Mouse (Mus musculus) kidney, embryonic 14.5 days (tissue): ENCODE results near the gene Pramef17. TPM values are rescaled to one million over a fixed set of nuclear protein-coding genes. Genes with fewer than 3 reads are reported as not detected.
"Not testable (repeated sequence)": the region's sequence is repeated elsewhere in the genome, so short reads cannot be mapped to it uniquely, and the experiment has no call there.

Experiments
- ATAC-seq: fragments of 200-750 bp; cut with Nextera tagmentation; 2 replicates; pipeline ENCODE4 v1.8.0; 2017; ENCODE audit warnings: moderate number of reproducible peaks, mild to moderate bottlenecking, moderate TSS enrichment, moderate library complexity; ENCODE audit not compliant: low FRiP score, low TSS enrichment
- H3K27ac ChIP-seq: fragments of 300-500 bp; sonication (generic); 2 replicates; pipeline ENCODE4 v1.5.1; 2014; ENCODE audit warnings: low read depth, mild to moderate bottlenecking, low read length, moderate library complexity, mixed read lengths
- H3K27me3 ChIP-seq: fragments of 300-500 bp; sonication (generic); 2 replicates; pipeline ENCODE4 v1.6.1; 2014; ENCODE audit warnings: mild to moderate bottlenecking, low read length; ENCODE audit not compliant: control insufficient read depth, insufficient read depth
- H3K36me3 ChIP-seq: fragments of 300-500 bp; sonication (generic); 2 replicates; pipeline ENCODE4 v1.6.1; 2014; ENCODE audit warnings: low read length, mixed read lengths; ENCODE audit not compliant: control insufficient read depth, insufficient read depth
- H3K4me1 ChIP-seq: fragments of 300-500 bp; sonication (generic); 2 replicates; pipeline ENCODE4 v1.6.1; 2014; ENCODE audit warnings: low read length, mixed read lengths; ENCODE audit not compliant: control insufficient read depth, insufficient read depth
- H3K4me2 ChIP-seq: fragments of 300-500 bp; sonication (generic); replicated peaks from 2 replicates; pipeline ENCODE4 v1.6.1; 2014; ENCODE audit warnings: low read depth, mild to moderate bottlenecking, low read length
- H3K4me3 ChIP-seq: fragments of 300-500 bp; sonication (generic); 2 replicates; pipeline ENCODE4 v1.5.1; 2014; ENCODE audit warnings: mild to moderate bottlenecking, low read length
- H3K9ac ChIP-seq: fragments of 300-500 bp; sonication (generic); 2 replicates; pipeline ENCODE4 v1.6.1; 2014; ENCODE audit warnings: low read depth, mild to moderate bottlenecking, low read length, moderate library complexity
- H3K9me3 ChIP-seq: fragments of 300-500 bp; sonication (generic); 2 replicates; pipeline ENCODE4 v1.6.1; 2016; ENCODE audit warnings: low read length; ENCODE audit not compliant: control insufficient read depth
- WGBS: fragments of 180-500 bp; shearing (Covaris S2); extraction: QIAGEN DNeasy Blood & Tissue Kit; methylation state at CpG from one replicate; pipeline ENCODE4 v1.1.7; 2014; 5-methylcytosine and 5-hydroxymethylcytosine counted together
- polyA plus RNA-seq: library from polyadenylated mRNA; unstranded; fragments of >200 nt; fragmentation: Nextera tagmentation; extraction: Ambion mirVana; gene quantifications from 2 replicates; pipeline ENCODE4 v1.2.1, GENCODE M21; 2014

Gene Pramef17
- not detected in 2 replicates for polyA plus RNA-seq

DNA sequence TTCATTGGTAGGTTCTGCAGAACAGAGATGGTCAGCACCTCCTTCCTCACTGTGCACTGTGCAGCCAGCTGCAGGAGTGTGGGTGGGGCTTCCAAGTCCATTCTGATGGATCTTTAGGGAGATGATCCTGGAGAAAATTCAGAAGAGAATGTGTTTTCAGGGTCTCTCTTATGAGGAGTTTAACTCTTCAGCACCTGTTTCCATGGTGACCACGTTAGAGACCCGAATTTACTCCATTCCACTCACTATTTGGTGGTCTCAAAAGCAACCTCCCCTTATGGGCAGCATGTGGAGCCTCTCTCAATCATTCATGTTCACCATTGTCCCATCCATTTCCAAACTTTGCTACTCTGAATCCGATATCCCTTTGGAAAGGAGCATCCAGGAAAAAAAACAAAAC is at the start of gene Pramef17:
TSS of gene Pramef17 (minus strand) at position 101 of the 400 bp plus-strand sequence.
- H3K4me2 ChIP-seq, ATAC-seq, H3K9me3 ChIP-seq, H3K27me3 ChIP-seq, H3K27ac ChIP-seq, H3K36me3 ChIP-seq, H3K4me3 ChIP-seq, H3K9ac ChIP-seq, H3K4me1 ChIP-seq: not testable (repeated sequence)
- WGBS = 78% methylated on average over 3 of the region's 3 CpGs

DNA sequence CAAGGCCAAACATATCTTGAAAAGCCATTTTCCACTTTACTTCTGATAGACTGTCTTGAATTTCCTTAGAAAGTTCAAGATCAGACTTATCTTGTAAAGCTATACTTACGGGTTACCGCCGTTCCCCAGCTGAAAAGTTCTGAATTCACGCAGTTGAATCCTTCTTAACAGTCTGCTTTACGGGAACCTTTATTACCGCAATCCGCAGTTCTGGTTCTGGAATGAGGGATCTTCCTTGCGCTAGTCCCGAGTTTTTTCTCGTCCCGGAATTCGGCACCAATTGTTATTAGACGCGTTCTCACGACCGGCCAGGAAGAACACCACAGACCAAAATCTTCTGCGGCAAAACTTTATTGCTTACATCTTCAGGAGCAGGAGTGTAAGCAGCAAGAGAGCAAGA is 6.0 kb downstream of the Pramef17 start:
- 99% methylated on average over 14 of the region's 17 CpGs for WGBS
- H3K9ac ChIP-seq = not testable (repeated sequence)

DNA sequence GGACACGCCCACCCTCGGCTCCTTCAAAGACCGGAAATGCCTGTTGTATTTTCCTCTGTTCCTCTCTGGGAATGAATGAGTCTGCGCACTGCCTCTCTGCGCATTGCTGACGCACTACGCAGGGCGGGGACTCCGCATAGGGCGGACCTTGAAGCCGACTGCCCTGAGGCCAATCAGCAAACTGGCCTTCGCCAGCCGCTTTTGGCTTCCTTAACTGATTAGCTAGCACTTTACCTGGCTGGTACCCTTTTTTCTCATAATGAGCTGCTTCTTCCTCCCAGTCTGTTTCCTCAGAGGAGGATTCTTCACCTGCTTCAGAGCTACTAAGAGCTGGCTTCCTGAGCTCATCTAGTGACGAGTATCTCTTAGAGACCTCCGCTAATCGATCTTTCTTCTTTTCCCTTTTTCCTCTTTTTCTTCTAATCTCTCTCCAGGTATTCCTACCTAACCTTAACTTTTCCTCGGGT is 6.7 kb downstream of the Pramef17 start:
- H3K9ac ChIP-seq, H3K27me3 ChIP-seq, H3K4me2 ChIP-seq, H3K4me1 ChIP-seq, H3K27ac ChIP-seq, ATAC-seq, H3K9me3 ChIP-seq, H3K4me3 ChIP-seq, H3K36me3 ChIP-seq: not testable (repeated sequence)
- 97% methylated on average over 8 of the region's 17 CpGs for WGBS

More for the DNA sequence above, 6.0 kb downstream of the Pramef17 start:
- not testable (repeated sequence) for H3K4me2 ChIP-seq, H3K27me3 ChIP-seq, H3K9me3 ChIP-seq, H3K4me3 ChIP-seq, H3K4me1 ChIP-seq, H3K36me3 ChIP-seq, H3K27ac ChIP-seq, ATAC-seq

DNA sequence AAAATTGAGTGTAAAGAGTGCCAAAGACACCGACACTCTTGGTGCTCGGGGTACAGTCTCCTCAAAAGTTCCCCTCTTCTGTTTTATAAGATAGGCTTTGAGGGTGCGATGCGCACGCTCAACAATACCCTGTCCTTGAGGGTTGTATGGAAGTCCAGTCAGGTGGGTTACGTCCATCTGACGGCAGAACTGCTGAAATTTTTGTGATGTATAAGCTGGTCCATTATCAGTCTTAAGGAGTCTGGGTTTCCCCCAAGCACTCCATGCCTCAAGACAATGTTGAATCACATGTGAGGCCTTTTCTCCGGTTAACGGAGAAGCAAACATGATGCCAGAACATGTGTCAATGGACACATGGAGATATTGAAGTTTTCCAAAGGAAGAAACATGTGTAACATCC is 8.4 kb downstream of the Pramef17 start:
- H3K4me2 ChIP-seq, H3K36me3 ChIP-seq, H3K4me3 ChIP-seq, H3K27ac ChIP-seq, H3K4me1 ChIP-seq, H3K9ac ChIP-seq, ATAC-seq, H3K27me3 ChIP-seq, H3K9me3 ChIP-seq: not testable (repeated sequence)
- 100% methylated on average over 2 of the region's 9 CpGs for WGBS

DNA sequence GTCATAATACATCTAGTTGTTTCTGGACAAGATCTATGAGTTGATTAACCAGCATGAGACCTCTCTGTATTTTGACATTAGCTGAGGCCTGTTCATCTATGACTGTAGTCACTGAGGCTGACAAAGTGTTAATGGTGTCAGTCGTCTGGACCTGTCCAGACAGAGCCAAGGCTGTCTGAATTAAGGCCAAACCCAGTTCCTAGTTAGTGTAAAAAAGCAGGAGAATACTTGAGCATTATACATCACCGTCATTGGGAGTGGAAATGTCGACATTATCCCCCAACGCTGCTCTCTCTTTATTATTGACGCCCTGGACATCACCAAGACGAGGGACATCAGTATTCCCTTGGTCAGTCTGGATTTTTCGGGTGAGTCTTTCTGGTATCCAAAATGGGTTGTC is 9.0 kb downstream of the Pramef17 start:
- no CpG with 5 or more reads among the region's 7 CpGs for WGBS

DNA sequence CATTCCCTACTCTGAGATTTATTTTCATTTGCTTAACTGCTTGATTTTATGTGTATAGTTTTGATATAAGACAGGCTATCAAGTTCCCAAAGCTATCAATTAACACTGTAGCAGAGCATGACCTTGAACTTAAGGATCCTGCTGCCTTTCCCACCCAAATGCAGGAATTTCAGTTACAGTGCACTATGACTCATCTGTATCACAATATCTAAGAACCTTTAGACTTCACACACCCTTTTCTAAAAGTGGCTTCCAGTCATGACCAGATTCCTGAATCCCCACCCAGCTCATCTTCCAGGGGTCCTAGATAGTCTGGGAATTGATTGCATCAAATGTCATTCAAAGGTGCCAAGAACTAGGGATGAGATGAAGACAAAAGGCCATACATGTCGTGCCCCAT is 10.7 kb downstream of the Pramef17 start:
- not testable (repeated sequence) for H3K4me3 ChIP-seq, ATAC-seq, H3K27me3 ChIP-seq, H3K4me2 ChIP-seq, H3K27ac ChIP-seq, H3K9me3 ChIP-seq, H3K36me3 ChIP-seq, H3K4me1 ChIP-seq, H3K9ac ChIP-seq
- WGBS = no CpG with 5 or more reads among the region's 1 CpGs

More for the DNA sequence above, 9.0 kb downstream of the Pramef17 start:
- H3K9me3 ChIP-seq, H3K4me1 ChIP-seq, H3K9ac ChIP-seq, H3K36me3 ChIP-seq, H3K27me3 ChIP-seq, H3K4me3 ChIP-seq, H3K27ac ChIP-seq, ATAC-seq, H3K4me2 ChIP-seq: not testable (repeated sequence)

DNA sequence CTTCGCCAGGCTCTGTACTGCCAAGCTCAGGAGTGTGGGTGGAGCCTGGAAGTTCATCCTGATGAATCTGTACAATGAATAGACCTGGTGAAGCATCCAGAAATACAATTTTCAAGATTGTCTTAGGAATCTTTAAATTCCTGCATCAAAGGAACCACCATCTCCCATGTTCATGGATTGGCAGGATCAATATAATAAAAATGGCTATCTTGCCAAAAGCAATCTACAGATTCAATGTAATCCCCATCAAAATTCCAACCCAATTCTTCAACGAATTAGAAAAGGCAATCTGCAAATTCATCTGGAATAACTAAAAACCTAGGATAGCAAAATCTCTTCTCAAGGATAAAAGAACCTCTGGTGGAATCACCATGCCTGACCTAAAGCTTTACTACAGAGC is 27.3 kb downstream of the Pramef17 start, which contains the start of gene Gm13101:
TSS of gene Gm13101 (minus strand) at position 101 of the 400 bp plus-strand sequence.
- H3K4me1 ChIP-seq, ATAC-seq, H3K36me3 ChIP-seq, H3K9me3 ChIP-seq, H3K4me2 ChIP-seq, H3K9ac ChIP-seq, H3K27ac ChIP-seq, H3K4me3 ChIP-seq, H3K27me3 ChIP-seq: not testable (repeated sequence)
- 52% methylated on average over 2 of the region's 2 CpGs for WGBS

DNA sequence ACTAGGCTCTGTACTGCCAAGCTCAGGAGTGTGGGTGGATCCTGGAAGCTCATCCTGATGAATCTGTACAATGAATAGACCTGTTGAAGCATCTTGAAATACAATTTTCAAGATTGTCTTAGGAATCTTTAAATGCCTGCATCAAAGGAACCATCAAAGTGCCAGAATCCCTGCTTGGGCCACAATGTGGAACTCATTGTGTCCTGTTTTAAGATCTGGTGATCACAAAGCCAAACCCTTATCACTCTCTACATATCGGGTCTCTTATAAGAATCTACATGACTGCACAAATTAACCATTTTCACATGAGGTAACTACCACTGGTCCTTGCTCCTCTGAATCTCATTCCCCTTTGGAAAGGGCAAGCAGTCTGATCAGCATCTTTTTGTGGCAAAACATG is 43.3 kb downstream of the Pramef17 start, which contains the start of gene Pramef25:
TSS of gene Pramef25 (minus strand) at position 101 of the 400 bp plus-strand sequence.
- 93% methylated on average over 1 of the region's 1 CpGs for WGBS
- not testable (repeated sequence) for H3K9me3 ChIP-seq, H3K36me3 ChIP-seq, ATAC-seq, H3K27ac ChIP-seq, H3K4me1 ChIP-seq, H3K4me2 ChIP-seq, H3K4me3 ChIP-seq, H3K9ac ChIP-seq, H3K27me3 ChIP-seq
